Mouse (Mus musculus) kidney, embryonic 15.5 days (tissue): ENCODE results near the gene Usp7. TPM values are rescaled to one million over a fixed set of nuclear protein-coding genes. Genes with fewer than 3 reads are reported as not detected.

Experiments used
- ATAC-seq: fragments of 200-750 bp; cut with Nextera tagmentation; replicated peaks from 2 replicates; pipeline ENCODE4 v1.8.0; 2017; ENCODE audit warnings: moderate TSS enrichment; ENCODE audit not compliant: low FRiP score
- H3K27ac ChIP-seq: fragments of 300-500 bp; sonication (generic); 2 replicates; pipeline ENCODE4 v1.5.1; 2015; ENCODE audit warnings: mild to moderate bottlenecking, inconsistent platforms
- H3K27me3 ChIP-seq: fragments of 300-500 bp; sonication (generic); 2 replicates; pipeline ENCODE4 v1.6.1; 2015; ENCODE audit warnings: inconsistent platforms
- H3K36me3 ChIP-seq: fragments of 300-500 bp; sonication (generic); 2 replicates; pipeline ENCODE4 v1.6.1; 2015; ENCODE audit warnings: inconsistent platforms
- H3K4me1 ChIP-seq: fragments of 300-500 bp; sonication (generic); 2 replicates; pipeline ENCODE4 v1.6.1; 2015; ENCODE audit warnings: inconsistent platforms
- H3K4me2 ChIP-seq: fragments of 300-500 bp; sonication (generic); 2 replicates; pipeline ENCODE4 v1.6.1; 2015; ENCODE audit warnings: moderate library complexity, mild to moderate bottlenecking, inconsistent platforms
- H3K4me3 ChIP-seq: fragments of 300-500 bp; sonication (generic); replicated peaks from 2 replicates; pipeline ENCODE4 v1.5.1; 2015; ENCODE audit warnings: mild to moderate bottlenecking, inconsistent platforms
- H3K9ac ChIP-seq: fragments of 300-500 bp; sonication (generic); 2 replicates; pipeline ENCODE4 v1.6.1; 2015; ENCODE audit warnings: mild to moderate bottlenecking, inconsistent platforms
- H3K9me3 ChIP-seq: fragments of 300-500 bp; sonication (generic); replicated peaks from 2 replicates; pipeline ENCODE4 v1.6.1; 2016; ENCODE audit warnings: inconsistent platforms
- WGBS: fragments of 180-500 bp; shearing (Covaris S2); methylation state at CpG from one replicate; pipeline ENCODE4 v1.1.7; 2015; ENCODE audit warnings: mixed read lengths; 5-methylcytosine and 5-hydroxymethylcytosine counted together
- polyA plus RNA-seq: library from polyadenylated mRNA; unstranded; fragments of >200 nt; fragmentation: Nextera tagmentation; extraction: Ambion mirVana; gene quantifications from 2 replicates; pipeline ENCODE4 v1.2.1, GENCODE M21; 2015

Usp7 gene
- polyA plus RNA-seq, 1 experiment from 2014 or later = 31.3 TPM

GRCm38 (mm10) chr16:8691206-8691605 lies 100.9 kb downstream of the Usp7 start:
- Histone ChIP-seq H3K27me3 (no peaks in the 10 kb centered on the region), H3K9ac (no peak overlapping the region), H3K27ac (no peak overlapping the region), H3K4me2 (no peak overlapping the region), H3K4me1 (no peaks in the 10 kb centered on the region), H3K9me3 (no peaks in the 10 kb centered on the region), H3K4me3 (no peak overlapping the region), H3K36me3 (peaks cover 95% of the 10 kb centered on the region)
- no peak for ATAC-seq
- WGBS = 92% methylated on average over 7 of the region's 7 CpGs

- Histone ChIP-seq H3K27ac (no peak overlapping the region), H3K9ac (no peak overlapping the region), H3K4me1 (no peaks in the 10 kb centered on the region), H3K4me2 (no peak overlapping the region), H3K9me3 (no peaks in the 10 kb centered on the region), H3K4me3 (no peak overlapping the region), H3K36me3 (peaks cover 84% of the 10 kb centered on the region), H3K27me3 (no peaks in the 10 kb centered on the region)
- 95% methylated on average over 11 of the region's 11 CpGs for WGBS
- no peak for ATAC-seq
These were observed 102.0 kb downstream of the Usp7 start for GRCm38 (mm10) chr16:8689979-8690656.

- no peaks in the 10 kb centered on the region for H3K9me3 ChIP-seq
- H3K27ac ChIP-seq = no peak overlapping the region
- no peak for ATAC-seq
- H3K36me3 ChIP-seq = peaks cover 60% of the 10 kb centered on the region
- no peaks in the 10 kb centered on the region for H3K27me3 ChIP-seq
- no peak overlapping the region for H3K4me3 ChIP-seq
- no peak overlapping the region for H3K4me2 ChIP-seq
- no peaks in the 10 kb centered on the region for H3K4me1 ChIP-seq
- H3K9ac ChIP-seq = no peak overlapping the region
These were observed 104.5 kb downstream of the Usp7 start for GRCm38 (mm10) chr16:8687559-8688112.

GRCm38 (mm10) chr16:8686871-8687535 lies 105.1 kb downstream of the Usp7 start:
- WGBS = 80% methylated on average over 11 of the region's 11 CpGs
- no peaks in the 10 kb centered on the region for H3K9me3 ChIP-seq
- no peaks in the 10 kb centered on the region for H3K4me1 ChIP-seq
- H3K4me2 ChIP-seq = no peak overlapping the region
- ATAC-seq = peak; percentile 76
- no peak overlapping the region for H3K4me3 ChIP-seq
- H3K36me3 ChIP-seq = peaks cover 53% of the 10 kb centered on the region
- no peak overlapping the region for H3K27ac ChIP-seq
- no peaks in the 10 kb centered on the region for H3K27me3 ChIP-seq
- no peak overlapping the region for H3K9ac ChIP-seq

GRCm38 (mm10) chr16:8686121-8686870 lies 105.8 kb downstream of the Usp7 start:
- Histone ChIP-seq H3K4me1 (no peaks in the 10 kb centered on the region), H3K27ac (no peak overlapping the region), H3K36me3 (peaks cover 46% of the 10 kb centered on the region), H3K9ac (no peak overlapping the region), H3K9me3 (no peaks in the 10 kb centered on the region), H3K4me3 (no peak overlapping the region), H3K4me2 (no peak overlapping the region), H3K27me3 (no peaks in the 10 kb centered on the region)
- WGBS = 55% methylated on average over 7 of the region's 7 CpGs
- peak; percentile 52 for ATAC-seq

GRCm38 (mm10) chr16:8685087-8685486 lies 107.0 kb downstream of the Usp7 start:
- H3K9me3 ChIP-seq = no peaks in the 10 kb centered on the region
- H3K27me3 ChIP-seq = no peaks in the 10 kb centered on the region
- WGBS = 55% methylated on average over 4 of the region's 4 CpGs
- no peak overlapping the region for H3K4me3 ChIP-seq
- no peak for ATAC-seq
- H3K36me3 ChIP-seq = peaks cover 34% of the 10 kb centered on the region
- H3K4me1 ChIP-seq = no peaks in the 10 kb centered on the region
- H3K9ac ChIP-seq = no peak overlapping the region
- no peak overlapping the region for H3K4me2 ChIP-seq
- no peak overlapping the region for H3K27ac ChIP-seq

GRCm38 (mm10) chr16:8680470-8680869 lies 111.6 kb downstream of the Usp7 start, which contains the start of gene Gm5767:
TSS of gene Gm5767 (plus strand) at chr16:8680770.
- no peak for ATAC-seq
- Histone ChIP-seq H3K9ac (no peak within 1 kb of the TSS), H3K4me3 (no peak within 1 kb of the TSS), H3K36me3 (no peaks in the 10 kb centered on the region), H3K4me1 (no peaks in the 10 kb centered on the region), H3K27me3 (no peaks in the 10 kb centered on the region), H3K9me3 (no peaks in the 10 kb centered on the region), H3K27ac (no peak within 1 kb of the TSS), H3K4me2 (no peak within 1 kb of the TSS)
- WGBS = 86% methylated on average over 5 of the region's 5 CpGs

GRCm38 (mm10) chr16:8679780-8680179 lies 112.3 kb downstream of the Usp7 start:
- H3K4me1 ChIP-seq = no peaks in the 10 kb centered on the region
- 75% methylated on average over 3 of the region's 3 CpGs for WGBS
- no peak overlapping the region for H3K27ac ChIP-seq
- H3K4me2 ChIP-seq = no peak overlapping the region
- ATAC-seq = no peak
- no peak overlapping the region for H3K9ac ChIP-seq
- H3K36me3 ChIP-seq = no peaks in the 10 kb centered on the region
- H3K9me3 ChIP-seq = no peaks in the 10 kb centered on the region
- no peaks in the 10 kb centered on the region for H3K27me3 ChIP-seq
- no peak overlapping the region for H3K4me3 ChIP-seq

GRCm38 (mm10) chr16:8678676-8679075 lies 113.4 kb downstream of the Usp7 start:
- Histone ChIP-seq H3K27me3 (0 out of 2 replicates have a peak, but pooled peaks cover 2% of the 10 kb centered on the region), H3K4me2 (no peak overlapping the region), H3K36me3 (no peaks in the 10 kb centered on the region), H3K9ac (no peak overlapping the region), H3K4me1 (peaks cover 3% of the 10 kb centered on the region; the same call in 1 of the 2 replicates), H3K27ac (no peak overlapping the region), H3K9me3 (no peaks in the 10 kb centered on the region), H3K4me3 (no peak overlapping the region)
- no peak for ATAC-seq
- 88% methylated on average over 4 of the region's 4 CpGs for WGBS

- peaks cover 6% of the 10 kb centered on the region for H3K27me3 ChIP-seq
- no peaks in the 10 kb centered on the region for H3K36me3 ChIP-seq
- no peak overlapping the region for H3K9ac ChIP-seq
- no peak overlapping the region for H3K4me2 ChIP-seq
- no peak for ATAC-seq
- 46% methylated on average over 5 of the region's 5 CpGs for WGBS
- H3K4me3 ChIP-seq = no peak overlapping the region
- H3K4me1 ChIP-seq = peaks cover 3% of the 10 kb centered on the region; the same call in 1 of the 2 replicates
- no peak overlapping the region for H3K27ac ChIP-seq
- no peaks in the 10 kb centered on the region for H3K9me3 ChIP-seq
These were observed 114.1 kb downstream of the Usp7 start for GRCm38 (mm10) chr16:8678035-8678434.

- H3K4me2 ChIP-seq = no peak overlapping the region
- no peak for ATAC-seq
- 50% methylated on average over 4 of the region's 4 CpGs for WGBS
These were observed 115.3 kb downstream of the Usp7 start for GRCm38 (mm10) chr16:8676800-8677199.

GRCm38 (mm10) chr16:8676228-8676627 lies 115.9 kb downstream of the Usp7 start:
- peaks cover 10% of the 10 kb centered on the region for H3K27me3 ChIP-seq
- ATAC-seq = no peak
- H3K9ac ChIP-seq = no peak overlapping the region
- H3K36me3 ChIP-seq = no peaks in the 10 kb centered on the region
- no peak overlapping the region for H3K4me3 ChIP-seq
- H3K4me2 ChIP-seq = no peak overlapping the region
- peaks cover 16% of the 10 kb centered on the region; the same call in 1 of the 2 replicates for H3K4me1 ChIP-seq
- H3K27ac ChIP-seq = no peak overlapping the region
- H3K9me3 ChIP-seq = no peaks in the 10 kb centered on the region
- 78% methylated on average over 2 of the region's 2 CpGs for WGBS

More at GRCm38 (mm10) chr16:8676800-8677199, 115.3 kb downstream of the Usp7 start:
- Histone ChIP-seq H3K27me3 (peaks cover 10% of the 10 kb centered on the region), H3K36me3 (no peaks in the 10 kb centered on the region), H3K9me3 (no peaks in the 10 kb centered on the region), H3K4me3 (no peak overlapping the region), H3K4me1 (peaks cover 12% of the 10 kb centered on the region; the same call in 1 of the 2 replicates), H3K27ac (no peak overlapping the region), H3K9ac (no peak overlapping the region)
